Mouse (Mus musculus) yolk sac, embryonic 10.5 days (tissue): ENCODE measurements at regions not wholly inside any gene's neighbourhood (a gene's known extent, or its start where the extent isn't known, plus 50 kb on each side); places are given as distances from the start of the nearest gene placed in this dataset.
A peak's percentile ranks its signal among the peaks of the same experiment; 100 is the strongest.
"Not testable (repeated sequence)": the region's sequence is repeated elsewhere in the genome, so short reads cannot be mapped to it uniquely, and the experiment has no call there.

ENCODE experiments used
- DNase-seq: peaks from one replicate; pipeline ENCODE4 v3.0.0-alpha.2; 2017; ENCODE audit warnings: low spot score

DNA sequence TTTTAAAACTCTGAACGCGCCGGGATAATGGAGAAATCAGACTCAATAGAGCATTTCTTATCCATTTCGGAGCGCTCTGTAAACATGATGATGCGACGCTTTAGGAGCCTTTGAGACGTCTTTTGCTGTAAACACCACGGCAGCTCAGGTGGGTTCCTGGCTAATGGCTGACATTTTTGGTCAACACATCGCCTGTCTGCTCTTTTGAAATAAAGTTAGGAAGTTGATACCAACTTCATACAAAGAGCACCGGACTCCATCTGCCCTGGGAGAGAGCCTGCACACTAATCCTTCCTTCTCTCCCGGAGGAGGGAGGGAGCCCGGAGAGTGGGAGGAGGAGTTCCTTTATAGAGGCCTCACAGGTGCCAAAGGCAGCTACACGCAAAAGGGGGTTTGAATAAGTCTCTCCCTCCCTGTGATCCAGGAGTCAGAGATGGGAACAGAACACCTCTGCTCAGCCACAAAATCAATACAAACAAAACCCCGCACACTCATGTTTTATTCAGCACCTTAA lies 63.8 kb upstream of the Srsf6 start:
- no peak for DNase-seq

DNA sequence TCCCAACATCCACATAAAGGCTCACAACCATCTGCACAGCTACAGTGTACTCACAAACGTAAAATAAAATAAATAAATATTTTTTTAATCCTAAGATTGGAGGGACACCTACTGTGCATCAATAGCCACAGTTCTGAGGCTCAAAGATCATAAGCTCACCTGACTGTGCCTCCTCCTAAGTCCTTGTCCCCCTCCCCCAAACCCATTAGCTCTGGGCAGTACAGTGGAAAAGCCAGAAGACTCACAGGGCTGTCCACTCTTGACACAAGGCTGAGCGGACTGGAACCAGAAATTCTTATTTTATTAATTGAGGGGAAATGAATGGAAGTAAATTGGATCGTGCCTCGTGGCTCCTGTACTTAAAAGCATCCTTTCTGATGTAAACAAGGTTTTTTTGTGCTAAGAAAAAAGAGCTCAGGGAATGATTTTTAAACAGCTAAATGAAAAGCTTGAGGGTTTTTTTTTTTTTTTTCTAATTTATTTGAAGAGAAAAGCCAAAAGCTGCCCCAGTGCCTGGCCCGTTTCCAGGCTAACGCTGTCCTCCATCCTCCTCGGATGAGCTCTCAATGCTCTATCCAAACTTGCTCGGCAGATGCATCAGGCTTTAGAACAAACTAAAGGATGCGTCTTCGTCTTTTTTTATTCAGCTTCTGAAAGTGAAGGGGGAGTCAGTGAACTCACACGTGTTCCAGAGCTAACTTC lies 64.6 kb upstream of the Srsf6 start:
- DNase-seq: no peak

DNA sequence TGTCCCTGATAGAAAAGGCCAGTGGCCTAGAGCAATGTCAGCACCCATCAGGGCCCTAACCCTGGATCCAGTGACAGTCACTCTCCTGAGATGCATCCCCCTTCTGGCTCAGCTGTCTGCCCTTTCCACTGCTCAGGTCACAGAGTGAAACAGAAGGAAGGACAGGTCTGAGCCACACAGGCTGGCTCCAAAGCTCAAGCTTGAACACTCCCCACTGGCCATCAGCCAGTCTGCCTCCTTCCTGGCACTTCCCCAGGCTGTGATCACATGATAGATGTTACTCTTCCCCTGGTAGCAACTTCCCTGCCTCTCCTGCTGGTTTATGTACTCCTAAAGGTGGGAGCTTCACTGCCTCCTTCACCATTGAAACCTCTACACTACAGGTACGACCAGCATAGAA lies 66.8 kb upstream of the Srsf6 start:
- no peak for DNase-seq

DNA sequence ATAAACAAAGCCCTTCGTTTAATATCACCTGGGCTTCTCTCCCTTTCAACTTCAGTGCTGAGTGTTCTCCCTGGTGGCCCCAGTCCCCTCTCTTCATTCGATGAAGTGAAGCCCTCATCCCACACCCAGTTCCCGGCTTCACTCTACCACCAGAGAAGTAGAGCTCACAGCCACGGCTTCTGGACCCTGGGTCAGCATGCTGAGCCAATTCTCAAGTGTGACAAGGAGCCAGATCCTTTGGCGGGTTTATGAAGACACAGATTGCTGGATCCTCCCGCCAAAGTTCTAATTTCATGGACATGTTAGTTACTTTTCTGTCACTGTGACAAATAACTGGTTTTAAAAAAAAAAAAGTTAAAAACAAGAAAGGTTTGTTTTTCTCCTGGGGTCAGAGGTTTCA lies 76.7 kb upstream of the Srsf6 start:
- DNase-seq: no peak

DNA sequence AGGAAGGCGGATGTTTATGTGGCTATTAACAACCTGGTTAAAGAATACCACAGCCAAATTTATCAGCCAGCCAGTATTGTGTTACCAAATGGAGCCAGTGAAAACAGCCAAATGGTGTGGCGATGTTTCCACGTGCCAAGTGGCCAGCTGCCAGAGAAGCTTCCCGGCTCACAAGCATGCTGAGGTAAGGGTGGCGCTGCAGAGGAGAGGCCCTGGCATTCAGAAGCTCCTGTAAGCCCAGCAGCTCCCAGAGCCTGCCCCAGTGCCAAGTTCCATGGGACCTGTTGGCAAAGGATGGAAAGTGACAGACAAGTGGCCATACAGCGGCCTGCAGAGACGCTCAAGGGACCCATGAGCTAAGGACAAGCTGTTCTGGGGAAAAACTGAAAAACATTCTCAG lies 77.8 kb upstream of the Srsf6 start:
- DNase-seq: no peak

DNA sequence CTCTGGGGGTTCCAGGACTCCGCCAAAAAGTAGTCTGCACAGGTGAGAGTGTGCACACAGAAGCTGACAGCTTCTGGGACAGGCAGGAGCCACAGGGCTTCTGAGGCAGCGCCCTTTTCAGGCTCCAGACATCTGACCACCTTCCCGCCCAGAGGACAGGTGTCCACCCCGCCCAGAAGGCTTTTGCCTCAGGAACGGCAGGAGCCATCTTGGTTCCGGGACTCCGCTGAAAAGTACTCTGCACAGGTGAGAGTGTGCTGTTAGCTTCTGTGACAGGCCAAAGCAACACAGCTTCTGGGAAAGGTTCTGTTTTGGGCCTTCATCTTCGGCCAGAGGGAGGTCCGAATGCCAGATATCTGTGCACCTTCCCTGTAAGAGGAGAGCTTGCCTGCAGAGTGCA lies 89.6 kb upstream of the Srsf6 start:
- not testable (repeated sequence) for DNase-seq

DNA sequence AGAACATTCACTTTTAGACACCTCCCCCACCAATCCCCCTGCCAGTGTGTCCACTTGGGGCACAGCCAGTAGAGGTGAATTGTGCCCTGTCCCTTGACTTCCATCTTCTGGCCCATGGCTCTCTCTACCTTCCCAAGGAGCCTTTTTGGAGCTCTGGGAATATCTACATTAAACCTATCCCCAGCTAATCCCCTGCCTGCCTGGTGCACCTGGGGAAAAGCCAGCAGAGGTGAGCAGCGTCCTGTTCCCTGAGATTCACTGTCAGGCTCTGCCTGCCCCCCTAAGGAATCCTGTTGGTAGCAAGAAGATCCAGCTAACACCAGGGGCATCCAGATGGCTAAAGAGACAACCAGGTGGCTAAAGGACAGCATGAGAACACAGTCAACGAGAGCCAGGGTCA lies 93.6 kb upstream of the Srsf6 start:
- DNase-seq: no peak

DNA sequence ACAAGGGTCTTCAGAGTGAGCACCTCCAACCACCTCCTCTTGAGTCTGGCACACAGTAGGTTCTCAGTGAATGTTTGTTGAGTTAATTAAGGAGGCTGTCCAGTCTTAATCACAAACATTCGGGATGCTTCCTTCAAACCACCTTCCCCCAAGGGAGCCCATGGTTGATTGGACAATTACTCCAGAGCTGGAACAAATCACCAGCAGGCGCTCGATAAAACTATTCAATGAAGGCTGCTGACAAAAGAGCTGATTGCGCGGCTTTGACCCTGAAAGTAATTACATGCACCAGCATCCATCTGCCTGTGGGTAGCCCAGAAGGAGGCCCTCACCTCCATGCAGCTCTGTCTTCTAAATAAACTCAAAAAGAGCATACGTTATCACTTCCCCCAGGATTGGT lies 97.6 kb upstream of the Srsf6 start:
- no peak for DNase-seq

DNA sequence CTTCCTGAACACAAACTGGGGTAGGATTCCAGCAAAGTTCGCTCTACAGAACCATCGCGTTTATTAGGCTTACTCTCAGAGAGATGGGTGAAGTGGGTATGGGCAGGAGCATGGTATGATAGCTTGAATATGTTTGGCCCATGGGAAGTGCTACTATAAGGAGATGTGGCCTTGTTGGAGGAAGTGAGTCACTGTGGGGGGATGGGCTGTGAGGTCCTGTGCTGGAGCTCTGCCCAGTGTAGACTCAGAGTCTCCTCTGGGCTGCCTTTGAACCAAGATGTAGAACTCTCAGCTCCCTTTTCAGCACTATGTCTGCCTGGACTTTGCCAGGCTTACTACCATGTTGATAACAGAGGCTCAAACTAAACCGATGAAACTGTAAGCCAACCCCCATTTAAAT lies 112.5 kb upstream of the Srsf6 start:
- DNase-seq: no peak

DNA sequence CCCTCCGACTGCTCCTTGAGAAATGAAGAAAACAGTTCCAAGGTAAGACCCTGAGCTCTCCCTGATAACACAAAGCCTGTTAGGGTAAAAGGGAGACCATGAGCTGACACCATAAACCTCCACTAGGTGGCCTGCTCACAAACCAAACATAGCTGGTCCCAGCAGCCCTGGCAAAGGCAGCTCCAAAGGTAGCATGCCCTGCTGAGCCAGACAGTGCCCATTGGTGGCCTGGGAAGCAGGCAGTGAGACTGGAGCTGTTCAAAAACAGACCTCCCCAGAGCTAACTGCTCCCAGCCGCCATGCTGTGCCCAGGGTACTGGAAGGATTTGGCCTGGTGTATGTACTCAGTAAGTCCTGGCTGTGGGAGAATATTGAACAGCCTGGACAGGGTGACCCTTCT lies 117.1 kb upstream of the Srsf6 start:
- DNase-seq: peak; percentile 2

DNA sequence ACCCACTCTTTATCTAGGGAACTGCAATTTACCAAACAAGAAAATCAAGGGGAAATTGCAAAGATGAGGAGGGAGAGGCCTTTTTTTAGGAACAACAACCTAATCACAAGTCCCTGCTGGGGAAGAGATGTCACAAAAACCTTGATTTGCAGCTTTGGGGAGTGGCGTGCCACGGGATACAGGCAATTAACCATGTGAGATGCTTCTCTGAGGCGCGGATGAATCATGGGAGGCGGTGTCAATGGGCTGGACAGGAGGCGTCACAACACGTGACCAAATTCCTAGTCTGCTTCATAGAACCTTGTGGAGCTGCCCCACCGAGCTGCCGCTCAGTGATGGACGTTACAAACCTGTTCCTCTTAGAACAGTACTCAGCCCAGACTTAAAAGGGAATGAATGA lies 123.6 kb upstream of the Srsf6 start:
- DNase-seq: no peak

DNA sequence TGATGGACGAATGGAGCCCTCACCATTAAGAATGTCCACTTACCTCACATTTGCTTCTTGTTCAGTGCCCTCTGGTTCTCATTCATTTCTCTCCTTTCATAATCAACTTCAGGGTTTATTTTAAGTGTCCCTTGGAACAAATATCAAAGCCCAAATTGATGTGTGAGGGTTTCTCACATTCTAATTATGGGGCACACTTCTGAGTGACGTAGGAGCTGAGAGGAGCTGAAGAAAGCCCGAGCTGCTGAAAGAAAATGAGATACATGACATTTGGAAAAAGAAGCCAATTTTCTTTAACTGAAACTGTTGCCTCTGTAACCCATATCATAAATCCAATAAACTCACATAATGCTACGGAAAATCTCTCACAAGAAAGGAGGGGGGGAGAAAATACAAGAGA lies 134.8 kb upstream of the Srsf6 start:
- DNase-seq: no peak

DNA sequence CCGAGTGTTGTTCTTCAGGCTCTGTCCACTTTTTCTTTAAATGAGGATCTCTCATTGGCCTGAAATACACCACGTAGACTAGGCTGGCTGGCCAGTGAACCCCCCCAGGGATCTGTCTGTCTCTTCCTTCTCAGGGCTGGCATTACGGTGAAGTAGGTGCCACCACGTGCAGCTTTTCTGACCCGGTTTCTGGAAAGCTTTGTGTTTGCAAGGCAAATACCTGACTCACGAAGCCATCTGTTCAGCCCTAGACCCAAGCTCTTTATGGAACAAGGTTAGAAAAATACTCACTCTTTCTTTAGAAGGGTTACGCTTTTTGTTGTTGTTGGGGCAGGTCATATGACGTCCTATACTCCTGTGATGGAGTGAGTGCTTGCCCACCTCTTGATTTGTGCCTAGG lies 133.3 kb upstream of the Ptprt start:
- DNase-seq: no peak

DNA sequence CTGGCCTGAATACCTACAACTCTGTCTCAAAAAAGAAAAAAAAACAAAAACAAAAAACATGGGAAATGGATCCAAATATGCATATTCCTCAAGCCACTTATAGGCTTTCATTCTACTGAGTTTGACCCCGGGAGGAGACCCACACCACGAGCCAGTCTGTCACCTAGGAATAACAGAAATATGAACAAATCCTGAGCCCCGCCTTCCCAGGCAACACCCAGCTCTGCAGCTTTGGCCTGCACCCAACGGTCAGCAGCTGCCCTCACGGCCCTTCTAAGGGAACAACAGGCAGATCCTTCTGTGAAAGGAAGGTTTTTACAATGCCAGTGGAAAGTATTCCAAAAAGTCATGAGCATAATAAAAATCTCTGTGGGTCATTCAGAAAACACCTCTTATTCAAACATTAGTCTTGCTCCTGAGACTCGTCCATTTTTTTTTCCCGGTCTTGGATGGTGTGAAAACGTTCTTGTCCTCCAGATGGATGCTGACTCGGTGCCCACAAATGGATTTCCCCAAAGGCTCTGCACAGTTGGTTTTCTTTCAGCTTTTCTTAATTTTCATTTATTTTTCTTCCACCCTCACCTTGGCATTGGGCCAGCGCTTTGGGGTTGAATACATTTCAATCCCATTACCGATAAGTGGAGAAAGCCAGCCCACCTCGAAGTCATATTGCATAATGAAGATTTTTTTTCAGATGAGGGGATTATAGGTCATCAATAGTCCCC lies 130.6 kb upstream of the Ptprt start:
- no peak for DNase-seq

DNA sequence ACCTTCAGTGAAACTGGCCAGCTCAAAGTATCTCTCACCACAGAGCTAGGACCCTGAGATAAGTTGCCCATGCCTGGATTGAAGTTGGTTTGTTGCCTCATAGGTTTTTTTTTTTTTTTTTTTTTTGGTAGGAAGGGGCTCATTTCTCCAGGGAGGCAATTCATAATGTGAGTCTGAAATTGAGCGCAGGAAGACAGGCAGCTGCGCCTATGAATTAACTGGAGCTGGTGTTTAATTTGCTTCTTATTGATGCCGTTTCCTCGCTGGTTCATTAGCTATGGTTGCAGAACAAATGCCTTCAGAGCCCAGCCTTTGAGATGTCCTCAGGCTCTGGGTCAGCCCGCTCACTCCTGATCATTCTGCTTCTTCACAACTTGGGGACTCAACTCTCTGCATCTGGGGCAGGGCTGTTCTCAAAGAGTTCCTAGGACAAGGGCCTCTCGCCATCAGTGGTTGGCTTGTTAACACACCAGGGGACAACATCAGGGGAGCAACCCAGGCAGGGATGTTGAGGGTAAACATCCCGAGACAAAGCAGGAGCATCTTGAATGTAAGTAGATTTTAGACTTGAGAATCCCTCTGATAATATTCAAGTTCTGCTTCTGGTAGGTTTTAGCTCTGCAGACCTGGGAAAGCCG lies 123.3 kb upstream of the Ptprt start:
- no peak for DNase-seq

DNA sequence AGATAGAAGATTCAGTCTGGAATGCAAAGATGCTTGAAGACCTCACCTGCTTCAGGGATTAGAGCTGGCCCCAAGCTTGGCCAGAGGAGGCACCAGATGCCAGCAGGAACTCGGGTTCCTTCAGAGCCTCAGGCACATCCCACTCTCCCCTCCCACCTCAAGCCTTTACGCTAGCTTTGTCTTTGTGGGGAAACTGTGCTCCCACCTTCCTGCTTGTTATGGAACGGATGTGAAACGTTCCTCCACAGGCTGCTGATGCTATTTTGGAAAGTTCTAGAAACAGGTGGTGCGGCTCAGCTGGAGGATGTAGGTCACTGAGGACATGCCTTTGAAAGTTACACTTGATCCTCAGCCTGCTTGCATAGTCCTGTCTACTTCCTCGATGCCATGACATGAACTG lies 120.7 kb upstream of the Ptprt start:
- DNase-seq: no peak

DNA sequence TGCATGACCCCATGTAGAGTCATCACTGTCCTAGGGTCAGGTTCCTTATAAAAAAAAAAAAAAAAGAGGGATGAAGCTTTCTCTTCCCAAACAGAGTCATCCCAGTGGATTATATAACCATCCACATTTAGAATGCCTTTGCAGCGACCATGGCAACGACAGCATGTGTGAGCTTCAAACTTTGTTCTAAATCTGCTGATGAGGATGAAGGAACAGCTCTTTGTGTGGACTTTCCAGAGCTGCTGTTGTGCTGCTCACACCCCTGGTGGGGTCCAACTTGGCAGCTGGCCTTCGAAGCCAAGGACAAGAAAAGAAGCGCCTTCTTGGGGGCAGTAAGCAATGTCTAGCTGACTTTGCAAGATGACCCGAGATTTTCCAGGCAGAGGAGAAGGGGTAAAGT lies 115.6 kb upstream of the Ptprt start:
- DNase-seq: no peak

DNA sequence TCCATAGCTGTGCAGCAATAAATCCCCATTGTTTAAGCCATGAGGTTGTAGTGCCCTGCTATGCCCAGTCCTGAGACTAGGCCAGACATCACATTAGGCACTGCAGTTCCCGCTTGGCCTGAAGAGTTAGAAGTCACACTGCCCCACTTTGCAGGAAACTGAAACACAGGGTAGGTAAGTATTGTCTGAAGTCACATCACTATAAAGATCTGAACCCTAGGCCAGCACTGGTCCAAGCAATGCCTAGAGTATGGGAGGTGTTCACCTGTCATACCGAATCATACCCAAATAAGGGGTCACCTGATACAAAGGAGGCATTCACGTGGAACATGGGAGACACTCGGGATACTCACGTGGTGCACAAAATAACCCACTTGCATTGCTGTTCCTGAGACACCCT lies 111.6 kb upstream of the Ptprt start:
- no peak for DNase-seq

DNA sequence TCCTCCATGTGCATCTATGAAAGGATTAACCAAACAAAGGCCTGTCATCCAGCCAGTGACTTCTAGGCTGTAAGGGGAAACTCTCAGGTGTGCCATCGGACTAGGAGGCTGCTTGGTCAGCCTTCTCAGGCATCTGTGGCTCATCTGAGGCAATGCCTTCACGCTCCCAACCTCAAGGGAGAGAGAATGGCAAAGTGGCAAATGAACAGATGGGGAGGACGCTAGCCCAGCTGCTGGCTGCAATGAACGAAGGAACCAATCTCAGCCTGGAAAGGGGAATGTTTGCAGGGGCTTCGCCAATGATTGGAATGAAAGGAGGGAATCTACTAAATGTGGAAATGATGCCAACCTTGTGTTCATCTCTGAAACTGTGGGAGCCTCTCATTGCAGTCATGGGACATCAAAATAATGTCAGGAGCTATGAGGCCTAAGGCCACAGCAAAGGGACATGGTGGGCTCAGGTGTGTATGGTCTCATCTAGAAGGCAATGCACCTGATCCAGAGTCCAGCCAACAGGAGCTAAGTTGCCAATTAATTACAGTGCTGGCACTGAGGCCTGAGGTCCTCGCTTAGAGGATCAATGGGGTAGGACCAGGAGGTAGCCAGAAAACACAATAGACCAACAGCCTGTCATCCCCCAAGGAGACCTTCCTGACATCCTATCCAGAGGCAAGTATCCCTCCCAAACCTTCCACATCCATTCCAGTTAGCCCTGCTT lies 108.9 kb upstream of the Ptprt start:
- no peak for DNase-seq

DNA sequence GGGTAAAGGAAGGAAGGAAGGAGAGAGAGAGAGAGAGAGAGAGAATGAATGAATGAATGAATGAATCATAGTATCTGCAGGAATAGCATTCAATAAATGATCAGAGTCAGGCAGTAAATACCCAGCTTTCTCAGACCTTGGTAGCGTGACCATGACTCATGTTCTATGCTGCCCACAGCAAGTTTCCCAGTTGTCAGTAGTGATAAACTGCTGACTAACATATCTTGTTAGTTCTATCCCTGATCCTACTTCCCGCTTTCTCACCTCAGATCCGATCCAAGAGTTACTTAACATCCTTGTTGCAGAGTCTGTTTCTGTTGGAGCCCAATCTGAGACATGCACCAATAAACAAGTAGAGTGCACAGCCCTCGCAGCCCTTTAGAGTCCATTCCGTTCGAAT lies 103.1 kb upstream of the Ptprt start:
- no peak for DNase-seq

DNA sequence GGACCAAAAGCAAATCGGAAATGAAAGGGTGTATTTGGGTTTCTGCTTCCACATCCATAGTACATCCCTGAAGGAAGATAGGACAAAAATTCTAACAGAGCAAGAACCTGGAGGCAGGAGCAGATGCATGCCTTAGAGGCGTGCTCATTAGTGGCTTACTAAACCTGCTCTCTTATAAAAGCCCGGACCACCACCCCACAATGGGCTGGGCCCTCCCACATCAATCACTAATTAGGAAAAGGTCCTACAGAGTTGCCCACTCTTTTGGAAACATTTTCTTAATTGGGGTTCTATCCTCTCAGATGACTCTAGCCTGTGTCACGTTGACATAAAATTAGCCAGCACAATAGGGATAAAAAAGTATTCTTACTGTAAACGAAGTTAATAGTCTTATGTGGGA lies 79.6 kb upstream of the Ptprt start:
- DNase-seq: no peak

DNA sequence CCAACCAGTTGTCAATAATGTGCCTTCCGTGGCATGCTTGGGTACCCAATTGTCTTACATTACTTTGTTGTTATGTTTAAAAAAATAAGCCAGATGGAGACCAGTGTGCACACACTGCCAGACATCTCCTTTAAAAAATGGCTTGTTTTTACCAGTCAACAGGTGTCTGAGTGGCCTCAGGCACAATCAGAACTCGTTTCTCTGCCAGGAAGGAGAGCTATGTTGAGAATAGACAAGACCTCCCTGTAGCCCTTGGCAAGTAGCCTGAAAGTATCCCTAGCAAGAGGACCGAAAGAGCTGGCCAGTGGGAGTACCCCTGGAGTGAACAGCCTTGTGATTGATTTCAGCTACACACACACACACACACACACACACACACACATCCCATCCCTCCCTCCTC lies 74.8 kb upstream of the Ptprt start:
- DNase-seq: no peak

DNA sequence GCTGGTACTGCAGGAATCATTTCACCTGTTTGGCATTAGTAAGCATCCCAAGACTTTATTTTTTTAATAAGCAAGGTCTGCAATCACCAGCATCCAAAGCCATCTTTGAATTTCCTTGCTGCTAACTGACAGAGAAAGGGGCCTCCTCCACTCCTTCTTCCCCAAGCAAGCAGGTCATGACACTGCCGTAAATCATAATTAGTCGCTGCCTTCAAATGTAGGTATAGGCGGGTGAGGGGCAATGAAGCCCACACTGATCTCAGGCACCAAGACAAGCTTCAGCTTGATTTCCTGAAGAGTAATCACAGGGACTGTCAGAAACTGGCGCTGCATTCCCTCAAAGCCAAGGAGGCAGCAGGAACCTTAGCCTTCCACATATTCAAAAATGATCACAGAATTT lies 73.3 kb upstream of the Ptprt start:
- DNase-seq: no peak
